26 mouse cellular contexts compared by ENCODE assay signal in genomic region chr1:170804721-170805120, GRCm38 (mm10).
DNase-seq lines count a peak whose midpoint lies in the region; ATAC-seq lines count a peak whose summit lies in the region.
"Had no signal": no experiment of that assay in that cellular context is flagged by ENCODE, and none has a peak within 500 bp of the region (broad histone marks: within the 10 kb centered on the region; RNA-seq: fewer than 3 reads in every experiment).

No protein-coding gene starts in this region.

- H3K36me3 ChIP-seq in kidney, embryonic 16.5 days (ENCODE audit: insufficient read depth, low read length), result no peaks in the 10 kb centered on the region
- H3K36me3 ChIP-seq: embryonic facial prominence, embryonic 12.5 days; embryonic facial prominence, embryonic 15.5 days; forebrain, embryonic 10.5 days; forebrain, embryonic 12.5 days had no signal

- no peaks in the 10 kb centered on the region for H3K9me3 ChIP-seq in kidney, embryonic 16.5 days (ENCODE audit: low read length)
- H3K9me3 ChIP-seq: embryonic facial prominence, embryonic 12.5 days; embryonic facial prominence, embryonic 15.5 days; forebrain, embryonic 10.5 days; forebrain, embryonic 12.5 days had no signal

- H3K4me3 ChIP-seq in kidney, embryonic 16.5 days (ENCODE audit: low read length), result no peak overlapping the region
- H3K4me3 ChIP-seq: embryonic facial prominence, embryonic 12.5 days; embryonic facial prominence, embryonic 15.5 days; erythroblast, embryonic 14.5 days; forebrain, embryonic 10.5 days; forebrain, embryonic 12.5 days had no signal

- DNase-seq in kidney, adult 18-20 months, result peak; percentile 5
- peak; percentile 8 to 23 for DNase-seq in kidney, adult 8-10 months
- DNase-seq in kidney, postnatal 4 days, result no peak
- DNase-seq in kidney, postnatal 36 days, result peak; percentile 18 to 34
- DNase-seq in kidney, adult 11 months, result no peak
- no peak for DNase-seq in c-Kit-positive CD71-positive TER-119-positive erythroid progenitor cells, embryonic 14.5 days (ENCODE audit: low spot score)
- DNase-seq: adrenal gland, adult 8-10 months; adrenal gland, postnatal 14 days; adrenal gland, postnatal 36 days; cerebellum, adult 11 months; cerebellum, adult 18-20 months; cerebellum, adult 8-10 months; cerebellum, adult 9-11 months; cerebellum, postnatal 14 days; cerebellum, postnatal 36 days; embryo, embryonic 11 days had no signal

- H3K4me2 ChIP-seq in kidney, embryonic 16.5 days (replicated peaks; ENCODE audit: low read depth, low read length), result no peak overlapping the region
- H3K4me2 ChIP-seq: embryonic facial prominence, embryonic 12.5 days; embryonic facial prominence, embryonic 15.5 days; forebrain, embryonic 12.5 days had no signal

- no peak for ATAC-seq in kidney, embryonic 16.5 days (ENCODE audit: low FRiP score, low TSS enrichment)
- ATAC-seq: activated CD4-positive, CD25-positive, alpha-beta regulatory T cell, adult 4 months; forebrain, embryonic 14.5 days; forebrain, embryonic 16.5 days; Patski had no signal

- no peaks in the 10 kb centered on the region for H3K4me1 ChIP-seq in kidney, embryonic 16.5 days (ENCODE audit: insufficient read depth, low read length)
- H3K4me1 ChIP-seq: embryonic facial prominence, embryonic 12.5 days; embryonic facial prominence, embryonic 15.5 days had no signal

- no peak overlapping the region for H3K27ac ChIP-seq in kidney, embryonic 16.5 days (ENCODE audit: low read length)
- H3K27ac ChIP-seq: embryonic facial prominence, embryonic 12.5 days; embryonic facial prominence, embryonic 15.5 days; forebrain, embryonic 10.5 days; forebrain, embryonic 12.5 days had no signal

- H3K9ac ChIP-seq in kidney, embryonic 16.5 days (replicated peaks; ENCODE audit: low read length), result no peak overlapping the region
- H3K9ac ChIP-seq: embryonic facial prominence, embryonic 12.5 days; embryonic facial prominence, embryonic 15.5 days; forebrain, embryonic 12.5 days had no signal

- 70% methylated on average over 11 of the region's 11 CpGs for WGBS in kidney, embryonic 16.5 days

- H3K27me3 ChIP-seq in kidney, embryonic 16.5 days (ENCODE audit: insufficient read depth, low read length), result no peaks in the 10 kb centered on the region
- H3K27me3 ChIP-seq: embryonic facial prominence, embryonic 12.5 days; embryonic facial prominence, embryonic 15.5 days; forebrain, embryonic 12.5 days; Patski had no signal

Comparison
In these comparisons a context has a peak if more than half of its experiments do, and no peak if none do; other contexts are left out.
1. DNase-seq: peak in kidney, adult 18-20 months (single experiment), kidney, adult 8-10 months (2 of 2) and kidney, postnatal 36 days (2 of 2); none in kidney, postnatal 4 days (0 of 2), kidney, adult 11 months (single experiment) and c-Kit-positive CD71-positive TER-119-positive erythroid progenitor cells, embryonic 14.5 days (single experiment).